Mouse (Mus musculus) embryonic stem cell, embryonic (primary cell): ENCODE measurements at regions not wholly inside any gene's neighbourhood (a gene's known extent, or its start where the extent isn't known, plus 50 kb on each side); places are given as distances from the start of the nearest gene placed in this dataset.

Experiments used
- CTCF ChIA-PET, 4 experiments: fragments of 300-600 bp in 2 of 4; fragments of 350-600 bp in 2 of 4; sonication (Branson Sonifier 250); formaldehyde crosslinking; loops; one replicate each; lab custom pipeline; 2022; ENCODE audit warnings: inconsistent platforms in 2 of 4; lab: Charles Lee
- POLR2A ChIA-PET, 4 experiments: fragments of 300-600 bp in 2 of 4; fragments of 350-600 bp in 2 of 4; sonication (Branson Sonifier 250); formaldehyde crosslinking; loops; one replicate each; lab custom pipeline; 2022; ENCODE audit warnings: antibody characterized with exemption in 4 of 4, inconsistent platforms in 1 of 4; lab: Charles Lee

GRCm38 (mm10) chr11:27280791-27281190, 687.0 kb upstream of the Vrk2 start:
- ChIA-PET POLR2A (no interaction called here), CTCF (no interaction called here)

- ChIA-PET CTCF (interaction anchor here in 3 of 4 experiments (0.6 to 1.3 kb wide), 4 partner anchors 30 to 1319 kb away, joined by 3 to 5 read pairs (median 3); no protein-coding TSS in a partner anchor), POLR2A (no interaction called here)
Observed at GRCm38 (mm10) chr11:27264253-27264652, 670.5 kb upstream of the Vrk2 start.

- CTCF ChIA-PET, result no interaction called here
- POLR2A ChIA-PET, result interaction anchor here in 1 of 4 experiments (1.1 kb wide), 1 partner anchor 12 kb away, joined by 3 read pairs; no protein-coding TSS in a partner anchor
Observed at GRCm38 (mm10) chr11:27258521-27258920, 664.7 kb upstream of the Vrk2 start.

- ChIA-PET CTCF (no interaction called here), POLR2A (no interaction called here)
Observed at GRCm38 (mm10) chr11:27235884-27236283, 642.1 kb upstream of the Vrk2 start.

GRCm38 (mm10) chr11:27226454-27226853, 632.7 kb upstream of the Vrk2 start:
- POLR2A ChIA-PET, result no interaction called here
- CTCF ChIA-PET, result no interaction called here

GRCm38 (mm10) chr11:27222436-27222835, 628.6 kb upstream of the Vrk2 start:
- CTCF ChIA-PET, result no interaction called here
- POLR2A ChIA-PET, result no interaction called here

- POLR2A ChIA-PET, result no interaction called here
- CTCF ChIA-PET, result no interaction called here
Observed at GRCm38 (mm10) chr11:27221956-27222355, 628.2 kb upstream of the Vrk2 start.

- POLR2A ChIA-PET, result no interaction called here
- CTCF ChIA-PET, result no interaction called here
Observed at GRCm38 (mm10) chr11:27219715-27220699, 626.2 kb upstream of the Vrk2 start.

- POLR2A ChIA-PET, result interaction anchor here in 1 of 4 experiments (1.6 kb wide), 1 partner anchor 19 kb away, joined by 3 read pairs; no protein-coding TSS in a partner anchor
Observed at GRCm38 (mm10) chr11:27215752-27216151, 622.0 kb upstream of the Vrk2 start.

GRCm38 (mm10) chr11:27203330-27204214, 609.8 kb upstream of the Vrk2 start:
- POLR2A ChIA-PET, result no interaction called here
- CTCF ChIA-PET, result no interaction called here

More at GRCm38 (mm10) chr11:27215752-27216151, 622.0 kb upstream of the Vrk2 start:
- CTCF ChIA-PET, result interaction anchor here in 1 of 4 experiments (0.6 kb wide), 1 partner anchor 17 kb away, joined by 4 read pairs; no protein-coding TSS in a partner anchor

- POLR2A ChIA-PET, result no interaction called here
- CTCF ChIA-PET, result interaction anchor here in 2 of 4 experiments (0.6 kb wide), 2 partner anchors 25 to 533 kb away, joined by 3 to 4 read pairs; no protein-coding TSS in a partner anchor
Observed at GRCm38 (mm10) chr11:27184035-27184434, 590.2 kb upstream of the Vrk2 start.

- ChIA-PET CTCF (interaction anchor here in 1 of 4 experiments (0.6 kb wide), 1 partner anchor 533 kb away, joined by 3 read pairs; no protein-coding TSS in a partner anchor), POLR2A (interaction anchor here in 1 of 4 experiments (0.6 kb wide), 1 partner anchor 1455 kb away, joined by 5 read pairs; no protein-coding TSS in a partner anchor)
Observed at GRCm38 (mm10) chr11:27183422-27183821, 589.6 kb upstream of the Vrk2 start.

GRCm38 (mm10) chr11:27160411-27160810, 566.6 kb upstream of the Vrk2 start:
- CTCF ChIA-PET, result no interaction called here

More at GRCm38 (mm10) chr11:27160411-27160810, 566.6 kb upstream of the Vrk2 start:
- POLR2A ChIA-PET, result no interaction called here
